Mouse (Mus musculus): ENCODE measurements around the gene Sfrp2.

DNA sequence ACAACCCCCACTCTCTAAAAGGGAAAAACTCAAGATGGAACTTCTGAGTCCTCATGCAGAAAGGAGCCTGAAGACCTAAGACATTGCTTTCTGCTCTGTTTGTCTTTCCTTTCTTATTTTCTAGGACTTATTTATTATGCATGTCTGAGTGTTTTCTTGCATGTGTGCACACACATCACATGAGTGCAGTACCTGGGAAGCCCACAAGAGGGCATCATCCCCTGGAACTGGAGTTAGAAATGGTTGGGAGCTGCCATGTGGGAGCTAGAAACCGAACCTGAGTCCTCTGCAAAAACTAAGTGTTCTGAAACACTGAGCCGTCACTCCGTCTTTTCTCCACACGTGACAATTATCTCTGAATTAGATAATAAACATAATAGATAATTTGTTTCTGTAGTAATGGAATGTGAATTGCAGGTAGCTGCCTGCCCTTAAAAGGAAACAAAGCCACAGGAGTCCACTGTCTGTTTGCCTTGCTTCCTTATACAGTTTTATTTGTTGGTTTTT is 35.6 kb downstream of the Sfrp2 start:
- TF ChIP-seq ETS1 (IDR thresholded peaks at IDR 0.05; ENCODE audit: low read depth, low read length) (no peak), KAT2A (conservative IDR thresholded peaks at IDR 0.05; ENCODE audit: low read depth, low read length) (no peak), POLR2A (IDR thresholded peaks at IDR 0.05; ENCODE audit: control insufficient read depth in 1 of 2, insufficient read depth in 1 of 2, low read depth in 1 of 2, low read length in 2 of 2, poor library complexity in 1 of 2) (no peak), MAX (IDR thresholded peaks at IDR 0.05; ENCODE audit: low read length) (no peak), MEF2A (IDR thresholded peaks at IDR 0.05; ENCODE audit: extremely low read depth, insufficient replicate concordance, low read depth, low read length, poor library complexity, severe bottlenecking) (no peak), CTCF (IDR thresholded peaks at IDR 0.05 in 2 of 3, conservative IDR thresholded peaks at IDR 0.05 in 1 of 3; ENCODE audit: control insufficient read depth in 1 of 3, insufficient read depth in 1 of 3, low read depth in 2 of 3, low read length in 3 of 3, poor library complexity in 1 of 3, severe bottlenecking in 1 of 3) (peak; percentile 39 to 46 (median 42)), USF1 (IDR thresholded peaks at IDR 0.05; ENCODE audit: low read depth, low read length) (no peak), GATA1 (IDR thresholded peaks at IDR 0.05; ENCODE audit: low read depth, low read length) (no peak), MXI1 (IDR thresholded peaks at IDR 0.05; ENCODE audit: low read depth, low read length) (no peak), EP300 (IDR thresholded peaks at IDR 0.05; ENCODE audit: low read depth in 1 of 2, low read length in 2 of 2) (no peak), ZC3H11A (IDR thresholded peaks at IDR 0.05; ENCODE audit: low read depth, low read length) (no peak; the same call in 1 of the 2 replicates), MAZ (IDR thresholded peaks at IDR 0.05; ENCODE audit: low read depth, low read length) (no peak), HCFC1 (IDR thresholded peaks at IDR 0.05; ENCODE audit: low read depth, low read length) (no peak), CHD2 (IDR thresholded peaks at IDR 0.05; ENCODE audit: low read length) (no peak)
